Mouse (Mus musculus): Measurements from ENCODE around the gene Cc2d1b. TPM values are rescaled to one million over a fixed set of nuclear protein-coding genes. Genes with fewer than 3 reads are reported as not detected.
A peak's percentile ranks its signal among the peaks of the same experiment; 100 is the strongest.

The Cc2d1b gene
- total RNA-seq, 2 experiments from 2014 or later, result 28.4 to 38.6 TPM

- no peak for DNase-seq
These were observed 19.0 kb downstream of the Cc2d1b start for GRCm38 (mm10) chr4:108638752-108639151.

DNA sequence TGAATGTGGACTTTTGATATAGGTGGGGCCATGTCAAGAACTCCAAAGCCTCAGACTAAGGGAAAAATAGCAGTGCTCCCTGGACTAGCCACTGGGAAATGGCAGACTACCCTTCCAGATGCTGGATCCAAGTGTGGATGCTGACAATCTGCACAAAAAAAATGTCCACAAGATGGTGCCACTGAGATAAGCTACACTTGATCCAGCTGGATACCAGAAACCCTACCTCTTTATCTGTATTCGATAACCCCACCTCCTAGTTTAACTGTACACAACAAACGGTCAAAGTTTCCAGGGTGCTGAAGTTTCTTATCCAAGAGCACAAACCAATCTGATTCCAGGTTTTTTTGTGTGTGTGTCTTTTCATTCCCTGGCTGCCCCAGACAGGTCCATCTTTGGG lies 44.7 kb downstream of the Cc2d1b start:
- peak; percentile 19 for DNase-seq

Other genes with a start within 250 kb of the Cc2d1b start
- gene Shisal2a, start 236.6 kb upstream of the Cc2d1b start, total RNA-seq (2021), result 1 to 10 TPM; 2.7 to 5.9 TPM
- 10 to 100 TPM; 18.2 to 20.5 TPM for gene Gpx7, start 213.0 kb upstream of the Cc2d1b start, total RNA-seq (2021)
- 10 to 100 TPM; 37.9 to 52.2 TPM for gene Tut4, start 160.5 kb upstream of the Cc2d1b start, total RNA-seq (2021)
- gene Prpf38a, start 40.6 kb upstream of the Cc2d1b start, total RNA-seq (2021), result 10 to 100 TPM; 35.0 to 36.3 TPM
- 1 to 10 TPM; 1.7 to 2.2 TPM for gene Orc1, start 40.5 kb upstream of the Cc2d1b start, total RNA-seq (2021)
- under 1 TPM; 0.42 to 0.73 TPM for gene 3110021N24Rik, start 99.7 kb downstream of the Cc2d1b start, total RNA-seq (2021)
- 10 to 100 TPM; 20.8 to 24.4 TPM for gene Zfyve9, start 160.9 kb downstream of the Cc2d1b start, total RNA-seq (2021)
- 100 to 1,000 TPM; 115 to 125 TPM for gene Btf3l4, start 213.7 kb downstream of the Cc2d1b start, total RNA-seq (2021)
- 10 to 100 TPM; 70.0 to 71.7 TPM for gene Txndc12, start 214.7 kb downstream of the Cc2d1b start, total RNA-seq (2021)
- 10 to 100 TPM; 27.7 to 28.1 TPM for gene Kti12, start 227.8 kb downstream of the Cc2d1b start, total RNA-seq (2021)
- gene A730015C16Rik, start 228.7 kb downstream of the Cc2d1b start, total RNA-seq (2021), result not detected

All from adrenal gland, postnatal 10 days (tissue).